Mouse (Mus musculus): ENCODE data around the gene Elavl3.
A peak's percentile ranks its signal among the peaks of the same experiment; 100 is the strongest.
"Not testable (repeated sequence)": the region's sequence is repeated elsewhere in the genome, so short reads cannot be mapped to it uniquely, and the experiment has no call there.

Gene Elavl3

DNA sequence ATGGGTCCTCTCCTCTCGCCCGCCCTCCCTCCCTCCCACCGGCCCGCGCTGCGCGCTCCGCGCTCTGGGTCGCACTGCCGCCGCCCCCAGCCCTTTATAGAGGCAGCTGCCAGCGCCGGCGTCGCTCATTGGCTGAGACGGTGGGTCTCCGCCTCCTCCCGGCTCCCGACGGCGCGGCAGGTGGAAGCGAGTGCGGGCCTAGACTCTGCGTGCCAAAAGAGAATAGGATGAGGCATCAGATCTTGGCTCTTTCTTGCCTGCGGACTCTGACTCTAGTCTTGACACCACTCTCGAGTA lies at the start of gene Elavl3:
TSS of gene Elavl3 (minus strand) at position 66 of the 297 bp plus-strand sequence.
- DNase-seq = no peak

DNA sequence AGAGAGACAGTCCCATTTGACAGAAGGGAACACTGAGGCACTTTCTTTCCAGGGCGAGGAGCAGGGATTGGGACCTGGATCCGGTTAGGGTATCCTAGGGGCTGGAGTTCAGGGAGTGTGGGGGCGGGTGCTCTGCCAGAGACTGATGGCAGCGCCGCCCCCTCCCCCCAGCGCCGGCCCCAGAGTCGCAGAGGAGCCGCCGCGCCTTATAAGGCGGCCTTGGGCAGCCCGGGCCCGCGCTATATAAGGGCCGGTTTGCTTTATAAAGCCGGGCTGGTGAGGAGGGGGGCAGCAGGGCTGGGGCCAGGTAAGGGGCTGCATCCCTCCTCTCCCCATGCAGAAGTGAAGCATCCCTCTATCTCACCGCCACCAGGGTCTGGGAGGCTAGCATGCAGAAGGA lies 48.1 kb upstream of the Elavl3 start:
- no peak for DNase-seq

DNA sequence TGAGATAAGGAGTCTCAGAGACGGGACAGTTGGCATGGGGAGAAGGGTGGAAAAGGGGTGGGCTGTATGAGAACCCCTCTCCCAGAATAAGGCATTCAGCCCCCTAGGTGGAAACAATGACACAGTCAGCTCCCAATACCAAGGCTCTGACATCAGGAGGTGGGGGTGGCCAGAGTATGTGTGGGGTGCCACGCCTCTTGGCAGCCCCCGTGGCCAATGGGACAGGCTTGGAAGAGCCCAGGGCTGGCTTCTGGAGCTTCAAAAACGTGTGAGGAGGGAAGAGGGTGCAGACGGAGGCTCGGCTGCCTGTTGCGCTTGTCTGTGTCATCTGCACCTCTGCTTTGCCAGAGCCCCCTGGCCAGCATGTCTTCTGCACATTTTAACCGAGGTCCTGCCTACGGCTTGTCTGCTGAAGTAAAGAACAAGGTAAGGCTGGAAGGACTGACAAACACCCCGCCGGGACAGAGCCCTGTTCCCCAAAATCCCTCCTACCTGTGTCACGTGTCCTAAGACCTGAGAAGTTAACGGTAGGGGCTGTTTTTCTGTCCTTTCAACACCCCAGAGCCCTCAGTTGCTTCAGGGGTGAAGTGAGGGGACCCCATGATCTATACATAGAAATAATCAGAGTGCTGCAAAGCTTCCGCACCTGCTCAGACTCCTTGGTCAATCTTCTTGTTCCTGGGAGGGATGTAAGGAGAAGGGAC lies 47.3 kb upstream of the Elavl3 start, which contains the start of gene Cnn1:
TSS of gene Cnn1 (plus strand) at position 224 of the 704 bp plus-strand sequence.
- DNase-seq = no peak

DNA sequence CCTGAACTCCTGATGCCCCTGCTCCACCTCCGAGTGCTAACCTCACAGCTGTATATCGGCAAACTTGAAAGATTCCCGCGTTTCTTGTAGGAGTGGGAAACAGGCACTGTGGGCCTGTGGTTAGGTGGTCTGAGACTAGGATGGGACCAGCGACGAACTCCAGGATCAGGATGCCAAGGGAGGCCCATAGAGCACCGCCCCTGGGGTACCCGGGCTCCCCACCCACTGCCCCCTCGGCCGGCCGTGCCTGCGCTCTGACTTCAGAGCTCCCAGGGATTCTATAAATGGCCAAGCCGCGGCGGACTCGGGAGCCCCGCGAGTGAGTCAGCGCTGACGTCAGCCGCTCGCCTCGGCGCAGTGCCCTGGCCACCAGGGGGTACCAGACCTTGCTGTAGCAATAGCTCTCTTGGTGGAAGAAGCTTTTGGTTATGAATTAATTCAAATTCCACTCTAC lies 44.1 kb upstream of the Elavl3 start:
- DNase-seq = peak; percentile 76 to 87

DNA sequence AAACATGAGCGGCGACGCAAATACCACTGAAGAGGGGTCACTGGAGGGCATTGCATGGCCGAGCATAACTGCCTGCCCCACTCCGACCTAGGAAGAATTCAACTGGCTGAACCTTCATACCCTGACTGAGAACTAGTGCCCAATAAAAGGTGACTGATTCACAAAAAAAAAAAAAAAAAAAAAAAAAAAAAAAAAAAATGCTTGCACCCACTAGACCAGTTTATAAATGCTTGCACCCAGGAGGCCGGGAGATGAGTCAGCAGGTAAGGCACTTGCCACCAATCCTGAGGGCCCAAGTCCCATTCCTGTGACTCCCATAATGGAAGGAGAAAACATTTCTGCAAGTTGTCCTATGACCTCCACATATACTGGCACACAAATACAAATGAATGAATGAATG lies 40.9 kb upstream of the Elavl3 start:
- no peak for DNase-seq

DNA sequence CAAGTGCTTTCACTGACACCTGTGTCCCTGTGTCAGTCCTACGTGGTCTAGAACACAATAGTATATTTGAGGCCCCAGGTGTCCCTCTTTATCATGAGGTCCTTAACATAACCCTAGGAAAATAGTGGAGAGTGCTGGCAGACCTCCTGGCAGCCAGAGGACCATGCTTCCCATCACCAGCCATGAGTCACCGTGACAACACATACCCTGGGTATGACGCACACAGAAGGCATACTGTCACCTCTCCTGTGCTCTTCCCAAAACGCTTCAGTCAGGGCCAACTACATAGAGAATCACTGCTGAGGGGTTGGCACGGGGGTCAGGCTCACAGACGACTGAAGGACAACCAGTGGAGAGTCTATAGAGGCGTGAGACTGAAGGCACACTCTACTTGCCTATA lies 38.2 kb upstream of the Elavl3 start:
- no peak for DNase-seq

DNA sequence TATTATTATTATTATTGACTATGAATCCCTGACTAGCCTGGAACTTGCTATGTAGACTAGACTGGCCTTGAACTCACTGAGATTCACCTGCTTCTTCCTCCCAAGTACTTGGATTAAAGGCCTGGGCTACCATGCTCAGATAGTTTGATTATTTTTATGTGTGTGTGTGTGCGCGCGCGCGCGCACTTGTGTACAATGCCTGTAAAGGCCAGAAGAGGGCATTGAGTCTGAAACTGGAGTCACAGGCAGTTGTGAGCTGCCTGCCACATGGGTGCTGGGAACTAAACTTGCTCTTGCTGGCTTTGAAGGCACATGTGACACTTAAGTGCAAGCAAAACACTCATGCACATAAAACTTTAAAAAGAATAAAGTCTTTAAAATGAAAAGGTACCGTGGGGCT lies 37.5 kb upstream of the Elavl3 start:
- no peak for DNase-seq

DNA sequence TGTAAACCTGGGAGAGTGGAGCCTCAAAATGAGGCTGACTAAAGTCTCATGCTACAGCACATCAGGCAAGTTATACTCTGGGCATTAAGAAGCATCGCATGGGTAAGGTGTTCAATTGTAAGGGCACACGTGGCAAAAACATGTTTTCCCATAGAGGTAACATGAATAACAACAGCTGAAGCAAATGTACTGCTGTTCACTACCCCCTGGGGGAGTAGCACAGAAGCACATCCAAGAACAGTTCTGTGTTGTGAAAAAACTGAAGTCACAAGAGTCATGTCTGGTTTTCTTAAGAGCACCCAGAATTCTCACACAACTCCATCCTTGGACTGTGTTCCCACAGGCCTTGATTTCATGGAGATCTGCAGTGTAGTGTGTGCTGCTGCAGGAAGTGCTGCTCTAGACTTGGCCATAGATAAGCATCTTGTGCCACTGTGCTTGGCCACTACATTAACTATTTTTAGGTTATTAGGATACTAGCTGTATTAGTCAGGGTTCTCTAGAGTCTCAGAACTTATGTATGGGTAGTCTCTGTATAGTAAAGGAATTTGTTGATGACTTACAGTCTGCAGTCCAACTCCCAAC lies 35.3 kb upstream of the Elavl3 start:
- DNase-seq = no peak

DNA sequence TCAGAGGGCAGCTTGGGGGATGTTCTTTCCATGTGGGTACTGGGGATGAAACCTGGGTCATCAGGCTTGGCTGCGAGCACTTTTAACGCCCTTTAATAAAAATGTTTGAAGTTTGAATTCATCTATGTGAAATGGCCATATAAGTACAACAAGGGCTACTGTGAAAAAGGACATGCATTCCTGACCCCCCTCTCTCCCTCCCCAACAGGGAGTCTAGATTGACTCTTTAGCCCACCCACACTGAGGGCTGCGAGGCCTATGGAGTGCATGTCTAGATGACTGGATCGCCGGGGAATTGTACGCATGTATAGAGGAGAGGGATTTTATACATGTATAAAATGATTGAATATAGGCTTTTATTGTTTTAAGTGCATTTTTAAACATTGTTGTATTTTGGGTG lies 34.2 kb upstream of the Elavl3 start:
- DNase-seq = no peak

DNA sequence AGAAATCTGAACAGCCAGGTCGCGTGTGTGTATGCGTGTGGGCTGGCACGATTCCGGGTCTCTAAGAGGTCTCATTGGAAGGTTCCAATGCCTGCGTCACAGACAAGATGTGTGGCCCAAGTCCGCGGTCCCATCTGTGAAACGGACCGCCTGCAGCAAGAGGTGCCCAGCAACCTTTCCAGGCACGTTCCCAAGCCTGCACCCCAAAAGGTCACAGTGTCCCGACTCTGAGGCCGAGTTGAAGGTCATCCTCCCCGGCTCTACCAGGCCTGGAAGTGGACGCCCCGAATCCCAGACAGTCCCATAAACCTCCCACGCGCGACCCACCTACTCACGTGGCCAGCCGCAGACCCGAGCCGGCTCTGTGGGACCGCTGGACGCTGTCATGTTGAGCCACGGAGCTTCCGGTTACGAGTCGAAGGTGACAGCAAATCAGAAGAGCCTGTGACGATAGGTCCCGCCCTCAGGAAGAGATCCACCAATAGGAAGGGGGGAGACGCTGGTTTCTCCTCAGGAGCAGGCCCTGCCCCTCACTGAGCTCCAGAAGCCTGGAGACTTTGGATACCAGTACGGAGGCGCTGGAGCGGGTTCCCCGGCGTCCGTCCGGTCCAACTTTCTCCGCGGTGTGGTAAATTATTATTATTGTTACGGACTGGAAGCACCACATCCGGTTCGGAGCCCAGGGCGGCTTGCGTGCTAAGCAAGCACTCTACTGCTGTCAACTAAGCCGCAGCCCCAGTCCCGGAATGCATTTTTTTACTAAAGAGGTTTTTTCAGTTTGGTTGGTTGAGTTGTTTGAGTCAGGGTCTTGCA lies 33.4 kb upstream of the Elavl3 start, which contains the start of gene Ecsit:
TSS of gene Ecsit (minus strand) at position 417 of the 813 bp plus-strand sequence.
- DNase-seq = peak; percentile 81 to 86

DNA sequence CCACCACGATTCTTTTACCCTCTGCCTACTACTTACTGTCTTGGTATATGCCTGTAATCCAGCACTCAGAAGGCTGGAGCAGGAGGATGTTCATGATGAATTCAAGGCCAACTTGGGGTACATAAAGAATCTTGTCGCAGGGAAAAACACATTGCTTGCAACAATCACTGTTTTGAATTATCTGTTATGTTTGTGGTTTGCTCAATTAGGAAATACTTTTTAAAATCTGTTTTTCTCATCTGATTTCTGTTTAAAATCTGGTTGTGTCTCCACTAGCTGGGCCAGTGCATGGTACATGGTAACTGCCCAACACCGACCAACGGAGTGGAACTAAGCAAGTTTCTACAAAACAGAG lies 32.8 kb upstream of the Elavl3 start:
- no peak for DNase-seq

DNA sequence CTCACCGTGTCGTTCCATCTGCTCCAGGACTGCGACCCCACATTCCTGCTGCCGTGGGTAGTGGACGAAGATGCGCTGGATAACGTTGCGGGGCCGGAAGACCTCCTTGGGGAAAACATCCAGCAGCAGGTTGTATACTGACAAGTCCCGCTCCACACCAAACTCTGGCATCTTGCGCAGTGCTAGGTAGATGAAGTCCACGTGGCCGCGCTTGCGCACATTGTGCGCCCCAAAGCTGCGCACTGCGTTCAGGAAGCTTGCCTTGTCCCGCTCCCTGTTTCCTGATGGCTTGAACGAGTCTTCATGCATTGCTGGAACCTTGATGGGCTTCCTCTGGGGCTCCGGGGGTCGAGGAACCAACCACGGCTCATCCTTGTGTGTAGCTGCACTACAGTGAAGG lies 24.4 kb upstream of the Elavl3 start:
- DNase-seq = no peak

DNA sequence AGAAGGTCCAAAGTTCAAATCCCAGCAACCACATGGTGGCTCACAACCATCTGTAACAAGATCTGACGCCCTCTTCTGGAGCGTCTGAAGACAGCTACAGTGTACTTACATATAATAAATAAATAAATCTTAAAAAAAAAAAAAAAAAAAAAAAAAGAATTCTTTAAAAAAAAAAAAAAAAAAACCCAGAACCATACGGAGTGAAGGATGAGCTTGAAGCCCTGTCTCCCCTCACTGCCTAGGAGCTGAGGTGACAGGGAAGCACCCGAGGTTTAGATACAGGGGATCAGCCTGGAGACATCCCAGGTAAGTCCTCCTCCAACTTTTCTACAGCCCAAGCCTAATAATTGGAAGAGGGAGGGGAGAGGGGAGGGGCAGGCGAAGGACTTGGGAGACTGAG lies 24.0 kb upstream of the Elavl3 start:
- not testable (repeated sequence) for DNase-seq

DNA sequence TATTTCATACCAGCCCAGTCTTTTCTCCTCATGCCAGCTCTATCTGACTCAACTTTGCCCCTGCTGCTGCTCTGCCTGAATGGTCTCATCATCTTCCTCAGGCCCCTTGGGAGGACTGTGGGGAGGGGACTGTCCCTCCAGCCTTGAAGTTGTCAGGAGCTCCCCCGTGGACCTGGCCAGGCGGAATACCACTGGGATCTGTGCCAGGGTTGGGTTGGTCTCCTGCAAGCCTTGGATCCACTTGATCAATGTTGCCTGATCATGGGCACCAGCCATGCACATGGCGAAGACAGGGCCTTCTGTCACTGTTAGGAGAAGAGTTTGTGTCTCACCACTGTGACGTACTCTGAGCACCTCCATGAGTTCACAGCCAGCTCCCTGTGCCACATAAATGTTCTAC lies 20.5 kb upstream of the Elavl3 start:
- DNase-seq = no peak

DNA sequence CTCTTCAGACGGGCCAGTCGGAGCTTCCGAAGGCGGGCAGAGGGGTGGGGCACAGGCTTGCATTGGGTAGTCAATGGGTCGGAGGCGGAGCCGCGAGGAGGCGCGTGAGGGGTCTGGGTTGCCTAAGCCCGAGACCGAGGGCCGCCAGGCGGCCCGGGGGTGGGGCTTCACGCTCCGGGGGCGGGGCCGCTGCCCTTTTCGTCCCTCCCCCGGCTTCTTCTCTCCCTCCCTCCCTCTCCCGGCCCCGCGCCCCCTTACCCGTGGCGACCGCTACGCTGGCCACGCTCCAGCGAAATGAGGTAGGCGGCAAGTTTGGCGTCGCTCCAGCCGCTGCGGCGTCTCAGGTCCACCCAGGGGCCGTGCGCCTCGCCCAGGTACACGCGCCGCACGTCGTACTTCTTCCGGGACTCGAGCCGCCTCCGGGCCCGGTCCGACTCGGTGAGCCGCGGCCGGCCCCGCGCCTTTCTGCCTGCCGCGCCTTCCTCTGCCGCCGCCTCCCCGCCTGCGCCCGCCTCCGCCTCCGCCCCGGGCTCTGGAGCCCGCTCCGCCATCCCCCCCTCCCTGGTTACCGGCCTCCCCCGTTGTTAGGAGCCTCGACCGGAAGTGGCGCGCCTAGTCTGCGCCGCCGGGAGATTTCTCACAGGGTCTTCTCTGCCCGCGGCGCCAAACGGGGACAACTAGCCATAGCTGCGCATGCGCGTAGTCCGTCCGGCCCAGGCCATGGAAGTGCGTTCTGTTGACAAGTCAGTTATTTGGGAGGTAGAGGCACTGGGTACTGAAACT lies 19.2 kb upstream of the Elavl3 start, which contains the start of the genes Gm49318 and Zfp653:
TSS of gene Gm49318 (minus strand) at position 469 of the 783 bp plus-strand sequence.
TSS of gene Zfp653 (minus strand) at position 586 of the 783 bp plus-strand sequence.
- peak; percentile 94 for DNase-seq

DNA sequence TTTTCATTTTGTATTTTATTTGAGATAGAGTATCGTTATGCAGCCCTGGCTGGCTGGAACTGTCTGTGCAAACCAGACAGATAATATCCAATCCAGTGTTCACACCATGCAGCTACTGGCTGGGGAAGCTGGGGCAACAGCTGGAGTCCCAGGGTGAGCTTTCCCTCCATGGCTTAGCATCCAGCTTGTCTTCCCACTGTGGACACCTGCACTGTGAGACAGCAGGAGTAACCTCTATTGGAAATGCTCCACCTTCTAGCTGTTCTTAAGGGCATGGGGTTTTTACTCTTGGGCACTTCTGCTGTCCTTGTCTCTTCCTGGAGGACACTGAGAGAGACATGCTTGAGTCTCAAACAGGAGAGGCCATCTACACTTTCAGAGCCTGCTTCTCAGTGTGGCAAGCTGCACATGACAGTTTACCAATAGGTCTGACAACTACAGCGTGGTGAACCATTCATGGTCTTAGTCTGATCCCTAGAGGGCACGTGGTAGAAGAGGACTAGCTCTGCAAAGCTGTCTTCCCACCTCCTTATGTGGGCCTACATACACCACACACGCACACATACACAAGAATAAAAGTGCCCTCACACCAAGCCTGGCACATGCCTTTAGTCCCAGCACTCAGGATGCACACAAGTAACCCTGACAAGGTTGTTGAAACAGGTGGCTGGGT lies 18.2 kb upstream of the Elavl3 start:
- DNase-seq = no peak

DNA sequence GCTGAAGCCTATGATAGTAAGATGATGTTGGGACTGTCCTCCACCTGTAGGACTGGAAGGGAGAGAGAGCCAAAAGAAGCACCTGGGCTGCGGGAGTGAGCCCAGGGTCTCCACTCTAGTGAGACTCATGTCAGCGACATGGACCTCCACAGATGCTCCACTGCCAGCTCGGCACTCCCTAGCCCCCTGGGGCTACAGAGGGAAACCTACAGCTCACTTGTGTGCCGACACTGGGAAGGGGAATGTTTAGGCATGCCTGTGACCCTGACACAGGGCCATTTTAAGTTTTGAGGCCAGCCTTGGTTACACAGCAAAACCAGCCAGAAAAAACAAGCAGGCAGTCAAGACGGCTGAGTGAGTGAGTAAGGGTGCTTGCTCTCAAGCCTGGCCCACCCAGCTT lies 15.4 kb upstream of the Elavl3 start:
- DNase-seq = no peak

DNA sequence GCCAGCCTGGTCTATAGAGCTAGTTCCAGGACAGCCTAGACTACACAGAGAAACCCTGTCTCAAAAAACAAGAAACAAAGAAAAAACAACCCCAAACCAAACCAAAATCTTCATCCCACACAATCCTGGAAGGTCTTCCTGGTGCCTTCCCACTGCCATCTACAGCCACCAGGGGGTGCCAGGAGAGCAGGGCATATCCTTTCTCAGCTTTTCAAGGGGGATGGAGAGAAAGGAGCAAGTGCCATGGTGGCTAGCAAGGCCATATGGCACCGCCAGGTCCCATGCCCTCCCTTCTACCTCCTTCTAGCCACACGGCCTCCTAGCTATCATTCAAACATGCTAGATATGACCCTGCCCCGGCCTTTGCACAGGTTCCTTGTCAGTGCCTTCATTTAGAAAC lies 14.6 kb upstream of the Elavl3 start:
- DNase-seq = peak; percentile 46 to 69

DNA sequence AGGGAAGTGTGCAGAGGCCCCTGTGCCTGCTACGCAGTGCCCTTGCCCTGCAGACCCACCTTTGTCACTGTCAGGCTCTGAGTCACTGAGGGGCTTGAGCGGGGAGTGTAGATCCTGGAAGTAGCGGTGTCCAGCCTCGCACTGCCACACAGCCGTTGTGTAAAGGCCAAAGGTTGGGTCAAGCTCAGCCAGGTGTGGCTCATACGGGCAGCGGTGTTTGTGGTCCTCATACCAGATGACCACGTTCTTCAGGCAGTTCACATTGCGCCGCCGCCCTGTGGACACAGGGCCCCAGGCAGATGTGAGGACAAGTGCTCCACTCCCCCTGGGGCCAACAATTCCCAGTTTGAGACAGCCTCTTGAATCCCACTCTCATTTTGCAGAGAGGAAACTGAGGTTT lies 13.8 kb upstream of the Elavl3 start:
- no peak for DNase-seq

DNA sequence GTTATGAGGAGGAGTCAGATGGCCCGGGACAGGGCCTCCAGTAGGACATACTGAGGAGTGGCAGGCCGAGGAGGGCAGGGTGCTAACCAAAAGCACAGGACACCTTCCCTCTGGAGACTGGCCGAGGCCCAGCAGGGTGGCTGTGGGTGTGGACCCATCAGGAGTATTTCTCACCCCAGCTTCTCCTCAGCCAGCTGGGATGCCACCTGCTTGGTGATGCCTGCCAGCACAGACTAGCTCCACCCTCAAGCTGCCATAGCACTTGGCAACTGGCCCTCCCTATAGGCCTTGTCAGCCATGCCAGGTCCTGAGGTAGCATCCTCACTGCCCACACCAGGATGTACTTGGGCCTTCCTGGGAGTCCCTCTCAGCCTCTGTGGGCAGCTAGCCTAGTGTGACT lies 12.5 kb upstream of the Elavl3 start:
- DNase-seq = no peak

DNA sequence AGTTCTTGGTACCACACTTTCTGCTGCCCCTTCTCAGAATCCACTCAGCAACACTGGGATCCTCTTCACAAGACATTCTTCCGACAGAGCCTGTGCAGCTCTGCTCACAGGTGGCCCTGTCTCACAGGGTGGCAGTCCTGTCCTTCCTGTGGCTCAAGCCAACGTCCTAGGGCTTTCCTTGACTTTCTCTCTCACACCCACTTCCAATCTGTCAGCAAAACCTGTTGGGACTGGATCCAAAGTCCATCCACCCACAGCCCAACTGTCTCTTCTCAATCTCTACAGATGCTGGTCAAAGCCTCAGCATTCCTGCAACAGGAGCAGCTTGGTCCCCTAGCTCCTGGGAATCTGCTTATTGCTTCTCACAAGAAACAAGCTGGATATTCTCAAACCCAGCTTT lies 9.5 kb upstream of the Elavl3 start:
- DNase-seq = no peak

DNA sequence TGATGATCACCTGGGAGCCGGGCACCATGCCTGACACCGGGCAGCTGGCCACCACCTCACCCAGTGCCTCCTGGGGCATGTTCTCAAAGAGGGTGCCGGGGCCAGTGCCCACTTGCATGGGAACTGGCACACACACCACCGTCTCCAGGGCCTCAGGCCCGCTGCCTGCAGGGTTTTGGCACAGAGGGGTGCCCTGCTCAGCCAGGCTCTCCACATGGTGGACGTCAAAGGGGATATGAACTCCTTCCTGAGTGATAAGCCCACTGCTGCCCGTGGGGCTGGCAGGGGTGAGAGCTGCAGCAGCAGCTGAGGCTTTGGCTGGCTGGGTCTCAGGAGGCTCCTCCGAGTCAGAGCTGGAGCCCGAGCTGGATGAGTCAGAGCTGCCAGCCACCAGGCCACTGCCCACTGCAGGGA lies 6.2 kb upstream of the Elavl3 start:
- no peak for DNase-seq
